Mouse (Mus musculus): Measurements from ENCODE around the gene Atp1a4.

Gene Atp1a4

DNA sequence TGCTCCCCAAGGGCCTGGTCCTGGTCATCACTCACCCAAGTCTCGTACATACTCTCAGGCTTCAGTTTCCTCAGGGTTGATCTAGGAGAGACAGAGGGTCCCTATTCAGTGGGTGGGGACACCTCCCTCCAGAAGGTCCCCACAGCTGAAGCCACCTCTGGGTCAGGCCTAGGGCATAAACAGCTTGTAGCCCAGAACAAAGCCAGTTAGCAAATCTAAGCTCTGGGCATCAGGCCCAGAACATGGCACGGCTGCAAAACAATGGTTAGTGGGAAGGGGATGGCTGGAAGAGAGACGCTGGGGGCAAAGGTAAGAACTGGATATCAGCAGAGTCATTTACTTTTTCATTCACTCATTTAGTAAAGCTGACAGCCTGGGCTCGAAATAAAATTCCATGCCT, 44.4 kb downstream of the Atp1a4 start:
- ChIA-PET CTCF (no interaction called here), POLR2A (interaction anchor here in 3 of 4 experiments (0.6 to 4.9 kb wide), 7 partner anchors 9 to 162 kb away, joined by 4 to 48 read pairs (median 5); partner anchors contain the start of genes Pea15a (in 1 of the 3) and Pigm (in 1 of the 3))

DNA sequence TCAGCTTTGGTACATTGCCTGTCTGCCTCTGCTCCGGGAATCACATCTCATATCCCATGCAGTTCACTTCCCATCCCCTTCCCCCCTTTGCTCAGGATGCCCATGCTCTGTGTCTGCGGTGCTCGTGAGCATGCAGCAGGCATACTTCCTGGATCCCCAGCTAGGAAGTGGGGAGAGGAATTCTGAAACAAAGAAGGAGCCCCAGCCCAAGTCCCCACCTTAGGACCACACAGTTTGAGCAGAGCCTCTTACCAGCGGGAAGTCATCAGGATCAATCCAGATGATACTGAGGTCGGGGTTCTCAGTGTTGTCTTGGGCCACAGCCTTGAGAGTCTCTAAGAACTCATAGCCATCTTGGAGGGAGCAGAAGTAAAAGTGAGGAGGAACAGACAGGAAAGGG, 45.4 kb downstream of the Atp1a4 start:
- CTCF ChIA-PET: interaction anchor here in 2 of 4 experiments (1.0 to 1.4 kb wide), 4 partner anchors 15 to 112 kb away, joined by 3 to 4 read pairs (median 3); no protein-coding TSS in a partner anchor
- POLR2A ChIA-PET: interaction anchor here (0.5 to 4.9 kb wide), 22 partner anchors 8 to 185 kb away, joined by 3 to 48 read pairs (median 4); partner anchors contain the start of genes Dcaf8 (in 2 of the 4), Ncstn (in 2 of the 4), Atp1a4 (in 1 of the 4) and Copa (in 1 of the 4)

DNA sequence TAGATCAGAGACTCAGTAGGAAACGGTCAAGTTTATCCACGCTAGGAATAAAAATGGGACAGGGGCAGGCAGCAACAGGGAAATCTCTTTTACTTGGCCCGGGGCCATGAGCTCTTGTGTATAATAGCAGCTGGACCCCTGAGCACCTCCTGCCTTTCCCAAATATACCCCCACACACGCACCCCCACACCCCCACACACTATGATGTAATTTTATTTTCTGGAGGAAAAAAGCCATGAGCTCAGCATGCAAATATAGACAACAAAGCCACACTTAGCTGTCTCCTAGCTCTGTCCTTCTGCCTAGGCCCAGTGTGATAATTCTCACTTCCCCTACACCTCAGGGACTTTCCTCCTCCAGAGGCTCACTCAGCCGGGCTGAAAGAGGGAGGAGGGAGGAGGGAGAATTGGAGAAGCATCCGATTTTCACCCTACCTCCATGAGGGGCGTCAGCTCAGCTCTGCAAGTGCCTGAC, 51.1 kb downstream of the Atp1a4 start:
- CTCF ChIA-PET: interaction anchor here in 2 of 4 experiments (0.6 to 1.9 kb wide), 12 partner anchors 11 to 421 kb away, joined by 3 to 11 read pairs (median 3); partner anchors contain the start of gene Dcaf8 (in 1 of the 2)
- POLR2A ChIA-PET: interaction anchor here (0.6 to 6.3 kb wide), 38 partner anchors 7 to 154 kb away, joined by 3 to 48 read pairs (median 5); partner anchors contain the start of genes Casq1 (in 2 of the 4), Dcaf8 (in 2 of the 4), Copa (in 1 of the 4) and Ncstn (in 1 of the 4)

DNA sequence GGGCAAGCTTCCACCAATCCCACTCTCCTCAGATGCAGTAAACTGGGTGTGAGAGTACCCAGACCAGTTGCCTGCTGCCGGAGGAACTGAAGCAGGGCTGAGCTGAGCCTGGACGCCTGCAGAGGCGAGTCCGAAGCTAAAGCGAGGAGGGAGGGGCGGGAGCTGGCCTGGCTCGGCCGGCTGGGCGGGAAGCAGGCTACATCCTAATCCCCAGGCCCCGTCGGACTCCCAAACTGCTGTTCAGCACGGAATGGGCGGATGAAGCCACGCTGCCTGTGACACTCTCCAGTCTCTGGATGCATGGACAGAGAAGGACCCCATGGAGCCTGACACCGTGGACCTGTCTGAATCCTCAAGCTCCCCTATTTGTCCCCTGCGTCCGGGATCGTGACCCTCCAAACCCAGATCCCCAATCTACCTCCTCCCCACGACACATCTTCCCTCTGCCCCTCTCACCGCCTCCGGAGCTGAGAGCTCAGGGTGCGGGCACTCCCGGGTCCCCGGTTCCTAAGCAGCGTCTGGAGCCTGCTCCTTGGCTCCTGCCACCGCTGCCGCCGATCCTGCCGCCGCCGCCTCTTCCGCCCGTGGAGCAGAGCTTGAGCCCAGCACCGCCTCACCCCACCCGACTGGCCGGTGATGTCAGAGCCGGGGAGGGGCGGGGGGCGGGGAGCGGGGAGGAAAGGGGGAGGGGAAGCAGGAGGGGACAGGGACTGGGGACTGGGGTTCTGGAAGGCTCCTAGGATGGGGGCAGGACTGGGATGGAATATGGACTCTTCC, 51.9 kb downstream of the Atp1a4 start, which contains the start of gene Pea15a:
Gene Pea15a (minus strand): TSS at position 664 of the 777 bp plus-strand sequence.
- POLR2A ChIA-PET: interaction anchor here (0.7 to 6.3 kb wide), 48 partner anchors 7 to 179 kb away, joined by 3 to 48 read pairs (median 4); partner anchors contain the start of genes Casq1 (in 2 of the 4), Dcaf8 (in 2 of the 4), Atp1a4 (in 1 of the 4) and Copa (in 1 of the 4)
- CTCF ChIA-PET: interaction anchor here in 3 of 4 experiments (0.7 to 1.9 kb wide), 14 partner anchors 12 to 197 kb away, joined by 3 to 11 read pairs (median 3); partner anchors contain the start of gene Dcaf8 (in 1 of the 3)

DNA sequence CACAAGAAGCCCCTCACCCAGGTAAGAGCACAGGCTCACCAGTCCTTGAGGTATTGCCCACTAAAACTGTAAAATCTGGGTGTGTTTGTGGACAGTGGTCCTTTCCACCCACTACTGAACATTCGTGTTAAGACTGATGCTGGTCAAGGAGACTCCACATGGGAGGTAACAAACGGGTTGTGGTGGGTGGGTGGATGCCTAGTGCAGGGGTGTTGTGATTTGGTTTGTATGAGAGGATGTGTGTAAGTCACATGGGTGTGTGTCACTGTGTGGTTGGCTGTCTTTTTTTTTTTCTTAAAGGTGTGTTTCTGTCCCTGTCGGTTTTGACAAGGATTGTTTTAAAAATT, 52.5 kb downstream of the Atp1a4 start:
- ChIA-PET POLR2A (interaction anchor here in 3 of 4 experiments (0.7 to 6.3 kb wide), 29 partner anchors 8 to 178 kb away, joined by 3 to 48 read pairs (median 5); partner anchors contain the start of genes Dcaf8 (in 2 of the 3), Atp1a4 (in 1 of the 3), Casq1 (in 1 of the 3) and Copa (in 1 of the 3)), CTCF (interaction anchor here in 2 of 4 experiments (0.6 to 1.9 kb wide), 10 partner anchors 12 to 772 kb away, joined by 3 to 11 read pairs (median 3); no protein-coding TSS in a partner anchor)

DNA sequence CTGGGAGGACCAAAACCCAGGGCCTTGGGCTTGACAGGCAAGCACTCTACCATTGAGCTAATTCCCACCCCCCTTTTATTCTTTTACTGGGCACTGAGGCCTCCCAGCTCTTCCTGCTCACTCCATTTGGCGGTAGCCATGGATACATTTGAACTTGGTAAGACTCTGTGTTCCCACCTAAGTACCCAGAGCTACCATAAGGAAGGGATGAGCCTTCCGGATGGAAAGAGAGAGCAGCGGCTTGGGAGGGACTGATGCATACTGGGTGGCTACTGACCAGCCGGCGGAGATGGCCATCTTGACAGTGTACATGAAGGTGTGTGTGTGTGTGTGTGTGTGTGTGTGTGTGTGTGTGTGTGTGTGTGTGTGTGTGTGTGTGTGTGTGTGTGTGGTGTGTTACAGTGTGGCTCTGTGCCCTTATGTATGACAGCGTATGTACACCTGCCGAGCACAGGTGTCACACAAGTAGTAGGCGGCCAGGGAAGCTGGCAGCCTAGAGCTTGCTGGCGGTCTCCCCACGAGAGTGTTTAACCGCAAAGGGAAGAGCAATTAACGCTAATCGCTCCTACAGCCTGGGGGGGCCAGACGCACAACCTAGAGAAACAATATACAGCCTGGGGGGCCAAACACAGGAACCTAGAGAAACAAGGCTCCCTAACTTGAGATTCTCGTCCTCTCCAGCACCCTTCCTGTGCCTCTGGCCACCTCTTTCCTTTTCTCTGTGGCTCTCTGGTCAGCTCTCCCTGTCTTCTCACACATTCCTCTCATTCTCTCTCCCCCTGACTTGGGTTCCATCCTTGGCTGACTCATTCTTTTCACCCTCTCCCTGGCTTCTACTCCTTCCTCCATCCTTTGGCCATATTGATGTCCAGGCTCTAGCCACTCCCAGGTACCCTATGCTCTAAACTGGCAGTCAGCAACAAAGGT, 53.1 kb downstream of the Atp1a4 start:
- ChIA-PET CTCF (interaction anchor here in 2 of 4 experiments (0.6 to 1.1 kb wide), 7 partner anchors 43 to 771 kb away, joined by 3 to 4 read pairs (median 3); no protein-coding TSS in a partner anchor), POLR2A (interaction anchor here in 3 of 4 experiments (0.7 to 6.3 kb wide), 35 partner anchors 7 to 178 kb away, joined by 3 to 48 read pairs (median 4); partner anchors contain the start of genes Casq1 (in 1 of the 3), Copa (in 1 of the 3), Dcaf8 (in 1 of the 3) and Ncstn (in 1 of the 3))

DNA sequence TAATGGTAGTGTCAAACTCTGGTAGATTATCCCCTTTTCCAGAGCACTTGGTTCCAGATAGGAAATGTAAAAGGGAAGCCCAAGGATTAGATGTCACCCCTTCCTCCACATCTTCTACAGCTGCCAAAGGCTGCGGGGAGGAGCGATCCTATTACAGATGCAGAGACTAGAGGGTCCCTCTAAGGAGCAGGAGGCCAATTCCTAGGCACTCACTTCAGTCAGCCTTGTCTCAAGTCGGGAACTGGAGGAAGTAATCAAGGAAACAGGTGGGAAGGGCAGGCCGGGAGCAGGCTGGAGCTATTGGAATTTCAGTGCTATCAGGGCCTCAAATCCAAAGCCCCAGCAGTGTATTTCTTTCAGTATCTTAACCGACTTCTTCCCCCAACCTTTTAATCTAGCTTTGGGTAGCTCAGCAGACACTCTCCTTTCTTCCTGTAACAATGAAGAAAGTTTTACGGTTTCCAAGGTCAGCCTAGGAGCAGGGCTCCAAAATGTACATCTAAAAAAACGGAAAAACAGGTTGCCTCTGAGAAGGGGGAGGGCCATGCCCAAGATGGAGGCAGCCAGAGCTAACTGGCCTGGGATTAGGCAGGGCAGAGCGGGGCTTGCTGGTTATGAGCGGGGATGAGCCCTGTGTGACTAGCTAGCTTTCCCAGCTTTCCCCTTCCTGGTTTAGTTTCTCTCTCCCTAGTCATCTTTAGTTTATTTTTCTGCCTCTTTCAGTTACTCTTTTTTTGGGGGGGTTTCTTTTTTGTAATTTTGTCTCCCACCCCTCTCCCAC, 54.0 kb downstream of the Atp1a4 start:
- POLR2A ChIA-PET: interaction anchor here in 3 of 4 experiments (0.6 to 6.3 kb wide), 36 partner anchors 8 to 379 kb away, joined by 3 to 48 read pairs (median 4); partner anchors contain the start of genes Casq1 (in 1 of the 3), Dcaf8 (in 1 of the 3), Ncstn (in 1 of the 3) and Vangl2 (in 1 of the 3)

DNA sequence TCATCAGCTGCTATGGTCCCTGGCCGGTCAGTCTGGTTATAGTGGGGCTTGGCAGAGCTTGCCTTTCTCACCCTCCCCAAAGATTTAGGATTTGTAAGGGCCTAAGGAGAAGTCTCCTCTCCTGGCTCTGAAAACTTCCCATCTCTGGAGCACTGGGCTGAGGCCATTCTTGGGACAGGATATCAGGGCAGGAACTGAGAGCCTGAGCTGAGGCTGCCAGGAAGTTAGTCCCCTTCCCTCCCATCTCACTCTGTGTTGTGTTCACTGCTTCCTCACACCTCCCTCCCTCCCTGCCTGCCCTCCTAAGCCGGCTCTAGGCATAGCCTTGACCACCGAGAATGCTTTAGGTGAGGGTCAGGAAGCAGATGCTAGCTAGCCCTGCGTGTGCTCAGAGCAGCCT, 54.6 kb downstream of the Atp1a4 start:
- ChIA-PET POLR2A (interaction anchor here in 3 of 4 experiments (0.6 to 6.3 kb wide), 25 partner anchors 9 to 378 kb away, joined by 3 to 48 read pairs (median 4); partner anchors contain the start of genes Dcaf8 (in 1 of the 3) and Vangl2 (in 1 of the 3)), CTCF (interaction anchor here in 1 of 4 experiments (1.5 kb wide), 1 partner anchor 10 kb away, joined by 4 read pairs; no protein-coding TSS in a partner anchor)

More for the DNA sequence above, 54.0 kb downstream of the Atp1a4 start:
- CTCF ChIA-PET: interaction anchor here in 2 of 4 experiments (0.8 to 1.5 kb wide), 3 partner anchors 10 to 121 kb away, joined by 3 to 4 read pairs (median 4); no protein-coding TSS in a partner anchor

DNA sequence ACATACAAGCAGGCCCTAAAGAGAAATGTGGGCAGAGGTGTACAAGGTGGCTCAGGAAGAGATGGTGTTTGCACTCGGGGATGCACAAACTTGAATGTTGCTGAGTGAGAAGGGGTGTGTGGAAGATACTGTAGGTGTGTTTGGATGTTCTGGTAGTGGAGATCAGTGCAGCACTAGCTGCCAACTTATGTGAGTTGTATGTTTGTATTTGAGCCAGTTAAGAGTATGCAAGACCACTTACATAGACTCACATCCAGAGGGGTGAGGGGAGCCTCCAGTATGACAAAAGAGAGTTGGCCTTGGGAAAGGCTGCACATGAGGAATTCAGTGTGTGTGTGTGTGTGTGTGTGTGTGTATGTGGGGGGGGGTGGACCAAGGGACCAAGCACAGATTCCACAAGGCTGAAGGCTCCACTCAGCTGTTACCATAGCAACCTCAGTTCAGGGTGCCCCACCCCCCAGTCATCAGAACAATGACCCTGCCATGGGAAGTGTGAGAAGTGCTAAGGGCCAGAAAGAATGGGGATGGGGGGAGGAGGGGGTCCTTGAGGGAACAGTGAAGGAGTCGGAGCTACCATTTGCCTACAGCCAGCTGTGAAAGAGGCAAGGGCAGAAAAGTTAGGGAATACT, 55.2 kb downstream of the Atp1a4 start:
- CTCF ChIA-PET: interaction anchor here in 2 of 4 experiments (1.5 kb wide), 2 partner anchors 9 to 44 kb away, joined by 3 to 4 read pairs; no protein-coding TSS in a partner anchor

DNA sequence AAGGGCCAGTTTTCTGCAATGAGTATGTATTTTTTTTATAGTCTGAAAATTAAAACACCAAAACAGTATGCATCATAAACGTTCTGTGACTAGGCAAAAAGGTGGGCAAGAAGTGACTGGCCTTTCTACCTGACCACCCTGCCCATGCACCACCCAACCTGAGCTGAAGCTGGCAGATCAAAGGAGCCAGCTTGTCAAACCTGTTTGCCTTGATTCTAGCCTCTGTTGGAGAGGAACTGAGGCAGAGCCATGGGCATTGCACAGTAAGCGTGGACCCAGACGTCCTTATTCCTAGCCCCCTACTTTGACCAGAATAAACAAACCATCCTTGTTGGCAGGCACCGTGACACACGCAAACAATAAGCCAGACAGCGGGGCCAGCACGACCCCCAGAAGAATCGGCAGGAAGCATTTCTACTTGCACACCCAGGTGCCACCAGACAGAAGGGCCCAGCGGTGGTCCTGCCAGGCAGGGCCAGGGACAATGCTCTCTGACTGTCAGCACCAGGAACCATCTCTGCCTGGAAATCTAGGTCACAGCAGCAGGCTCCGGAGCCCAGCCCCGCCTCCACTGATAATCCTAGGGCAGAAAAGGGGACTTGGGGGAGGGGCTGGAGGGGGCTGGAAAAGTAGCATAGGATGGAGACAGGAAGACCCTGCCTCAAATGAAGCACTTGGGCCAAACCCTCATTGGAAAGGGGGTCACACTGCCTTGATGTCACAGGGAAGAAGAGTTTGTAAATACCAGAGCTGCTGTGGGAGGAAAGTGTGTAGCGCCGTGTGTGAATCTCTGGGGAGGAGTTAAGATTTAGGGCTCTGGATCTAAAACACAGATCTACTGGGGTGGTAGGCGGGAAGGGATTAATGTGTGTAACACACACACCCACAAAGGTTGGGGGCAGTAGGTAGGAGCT, 56.0 kb downstream of the Atp1a4 start:
- ChIA-PET CTCF (interaction anchor here in 2 of 4 experiments (0.6 to 1.5 kb wide), 2 partner anchors 45 to 823 kb away, joined by 3 read pairs; no protein-coding TSS in a partner anchor), POLR2A (interaction anchor here in 2 of 4 experiments (0.6 to 6.3 kb wide), 11 partner anchors 10 to 159 kb away, joined by 3 to 48 read pairs (median 4); no protein-coding TSS in a partner anchor)

More for the DNA sequence above, 55.2 kb downstream of the Atp1a4 start:
- POLR2A ChIA-PET: interaction anchor here in 3 of 4 experiments (0.6 to 6.3 kb wide), 20 partner anchors 9 to 377 kb away, joined by 3 to 48 read pairs (median 4); no protein-coding TSS in a partner anchor

DNA sequence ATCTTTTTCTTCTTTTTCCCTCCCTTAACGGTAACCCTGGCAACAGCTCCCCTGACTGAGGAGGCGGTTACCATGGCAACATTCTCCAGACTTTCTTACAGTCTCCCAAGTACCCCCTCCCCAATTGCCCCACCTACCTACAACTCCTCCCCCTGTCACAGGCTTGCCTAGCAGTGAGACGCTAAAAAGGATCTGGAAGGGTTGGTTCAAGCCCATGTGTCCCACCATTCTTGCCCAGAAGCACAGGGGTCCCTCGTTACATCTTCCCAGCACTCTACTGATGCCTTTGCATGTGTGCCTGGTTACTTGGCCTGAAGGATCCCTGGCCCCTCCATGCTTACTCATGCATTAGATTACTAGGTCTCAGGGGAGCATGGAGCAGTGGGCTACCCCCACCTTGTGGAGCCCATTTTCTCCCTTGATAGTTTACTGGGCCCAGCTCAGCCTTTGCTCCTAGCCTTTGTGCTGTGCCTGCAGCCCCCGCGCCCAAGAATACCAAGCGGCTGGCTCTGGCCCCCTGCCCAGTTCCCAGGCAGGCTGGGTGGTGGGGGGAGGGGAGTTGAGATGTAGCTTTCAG, 57.3 kb downstream of the Atp1a4 start:
- ChIA-PET CTCF (interaction anchor here in 1 of 4 experiments (0.6 kb wide), 1 partner anchor 111 kb away, joined by 3 read pairs; no protein-coding TSS in a partner anchor), POLR2A (interaction anchor here in 1 of 4 experiments (0.6 to 1.4 kb wide), 5 partner anchors 16 to 819 kb away, joined by 3 to 5 read pairs (median 3); partner anchors contain the start of gene Pex19)

DNA sequence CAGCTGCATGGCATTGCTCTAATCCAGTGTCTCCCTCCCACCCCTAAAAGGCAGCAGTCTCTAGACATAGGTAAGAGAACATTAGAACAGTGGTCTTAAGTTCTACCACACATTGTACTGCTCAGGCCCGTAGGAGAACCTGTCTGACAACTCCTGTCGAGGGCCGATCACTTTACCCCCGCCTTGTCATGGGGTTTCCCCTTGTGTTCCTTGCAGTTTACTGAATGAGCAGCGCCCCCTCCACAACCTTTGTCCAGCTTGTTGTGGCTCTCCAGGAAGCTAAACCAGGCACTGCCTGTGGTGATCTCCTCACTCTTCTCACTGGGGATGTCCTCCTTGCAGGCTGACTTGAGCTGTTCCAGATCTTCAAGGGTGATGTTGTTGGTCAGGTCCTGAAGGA, 58.1 kb downstream of the Atp1a4 start:
- ChIA-PET POLR2A (interaction anchor here in 1 of 4 experiments (0.9 to 1.4 kb wide), 3 partner anchors 18 to 133 kb away, joined by 3 to 5 read pairs (median 3); partner anchors contain the start of gene Pex19), CTCF (no interaction called here)

DNA sequence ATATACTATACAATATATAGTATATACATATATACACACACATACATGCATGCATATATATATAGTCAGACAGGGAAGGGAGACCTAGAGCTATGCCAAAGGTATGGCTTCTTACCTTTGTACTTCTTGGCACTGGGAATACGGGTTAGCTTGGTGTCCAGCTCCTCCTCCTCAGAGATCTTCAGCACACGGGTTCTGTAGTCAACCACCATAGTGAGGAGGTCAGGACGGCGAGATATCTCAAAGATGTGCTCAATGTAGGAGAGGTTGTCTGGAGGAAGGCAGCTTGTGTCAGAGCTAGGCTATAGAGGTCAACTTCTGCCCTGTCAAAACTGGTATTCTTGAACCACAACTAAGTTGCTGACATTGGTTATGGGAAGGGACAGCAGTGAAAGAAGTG, 59.2 kb downstream of the Atp1a4 start:
- CTCF ChIA-PET: no interaction called here
- POLR2A ChIA-PET: interaction anchor here in 1 of 4 experiments (1.4 to 1.6 kb wide), 2 partner anchors 27 to 65 kb away, joined by 3 read pairs; no protein-coding TSS in a partner anchor

DNA sequence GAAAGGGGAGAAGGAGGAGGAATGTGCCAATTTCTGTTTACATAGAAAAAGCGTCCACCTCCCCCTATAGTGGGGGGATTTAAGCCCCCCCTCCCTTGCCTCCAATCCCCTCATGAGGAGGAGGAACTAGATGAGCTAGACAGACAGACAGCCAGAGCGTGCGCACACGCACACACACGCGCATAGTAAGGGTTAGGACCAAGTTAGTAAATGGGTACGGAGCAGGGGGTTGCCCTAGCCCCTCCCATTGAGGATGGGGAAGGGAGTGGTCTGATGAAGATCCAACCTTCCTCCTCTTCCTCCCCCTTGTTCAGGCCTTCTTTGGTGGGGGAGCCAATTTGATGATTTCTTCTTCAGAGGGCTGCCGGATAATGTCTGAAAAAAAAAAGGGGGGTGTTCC, 59.9 kb downstream of the Atp1a4 start:
- ChIA-PET POLR2A (interaction anchor here in 2 of 4 experiments (0.7 to 2.0 kb wide), 9 partner anchors 8 to 116 kb away, joined by 3 to 9 read pairs (median 3); partner anchors contain the start of genes Pea15a (in 2 of the 2) and Atp1a4 (in 1 of the 2)), CTCF (interaction anchor here in 1 of 4 experiments (0.6 to 1.4 kb wide), 2 partner anchors 14 to 114 kb away, joined by 3 to 5 read pairs; no protein-coding TSS in a partner anchor)
